Mouse (Mus musculus): Measurements from ENCODE around the gene Katnbl1. TPM values are rescaled to one million over a fixed set of nuclear protein-coding genes. Genes with fewer than 3 reads are reported as not detected.
"Not testable (repeated sequence)": the region's sequence is repeated elsewhere in the genome, so short reads cannot be mapped to it uniquely, and the experiment has no call there.

The Katnbl1 gene
- polyA plus RNA-seq, 1 experiment from 2014 or later, result 48.4 TPM

DNA sequence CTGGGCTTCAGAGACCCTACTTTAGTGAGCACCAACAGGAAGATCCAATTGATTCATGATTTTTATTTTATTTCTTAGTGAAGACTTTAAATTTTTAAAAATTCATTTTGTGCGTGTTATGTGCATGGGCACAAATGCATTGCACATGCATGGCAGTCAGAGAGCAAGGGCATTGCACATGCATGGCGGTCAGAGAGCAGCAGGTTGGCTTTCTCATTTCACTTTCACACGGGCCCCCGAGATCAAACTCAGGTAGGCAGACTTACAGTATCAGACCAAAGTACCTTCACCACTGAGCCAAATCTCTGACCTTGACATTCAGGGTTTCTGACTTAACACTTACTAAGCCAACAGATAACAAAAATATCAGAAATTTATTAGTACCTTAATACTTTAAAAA is 50.7 kb downstream of the Katnbl1 start:
- no peak for DNase-seq (ENCODE audit: low spot score)
- no peak for ATAC-seq
- Histone ChIP-seq H3K27ac (ENCODE audit: low read depth, low read length) (no peak overlapping the region), H3K27me3 (replicated peaks; ENCODE audit: control insufficient read depth, insufficient read depth, low read length) (no peaks in the 10 kb centered on the region), H3K4me2 (ENCODE audit: low read length) (no peak overlapping the region), H3K9me3 (replicated peaks; ENCODE audit: control insufficient read depth, low read length) (no peaks in the 10 kb centered on the region), H3K36me3 (ENCODE audit: control insufficient read depth, insufficient read depth, low read length) (no peaks in the 10 kb centered on the region), H3K4me3 (ENCODE audit: low read depth, low read length) (no peak overlapping the region), H3K4me1 (ENCODE audit: control insufficient read depth, insufficient read depth, low read length) (no peaks in the 10 kb centered on the region), H3K9ac (ENCODE audit: low read length) (no peak overlapping the region)
- 91% methylated on average over 4 of the region's 4 CpGs for WGBS

- ATAC-seq, result no peak
- no peaks in the 10 kb centered on the region for H3K9me3 ChIP-seq (replicated peaks; ENCODE audit: control insufficient read depth, low read length)
- H3K36me3 ChIP-seq (ENCODE audit: control insufficient read depth, insufficient read depth, low read length), result no peaks in the 10 kb centered on the region
- no peaks in the 10 kb centered on the region for H3K27me3 ChIP-seq (replicated peaks; ENCODE audit: control insufficient read depth, insufficient read depth, low read length)
- DNase-seq (ENCODE audit: low spot score), result no peak
- no peaks in the 10 kb centered on the region for H3K4me1 ChIP-seq (ENCODE audit: control insufficient read depth, insufficient read depth, low read length)
- no peak overlapping the region for H3K27ac ChIP-seq (ENCODE audit: low read depth, low read length)
- 81% methylated on average over 5 of the region's 5 CpGs for whole genome bisulfite sequencing
- no peak overlapping the region for H3K9ac ChIP-seq (ENCODE audit: low read length)
- H3K4me3 ChIP-seq (ENCODE audit: low read depth, low read length), result no peak overlapping the region
- no peak overlapping the region for H3K4me2 ChIP-seq (ENCODE audit: low read length)
Measured at GRCm38 (mm10) chr2:112430403-112430802, 51.4 kb downstream of the Katnbl1 start.

DNA sequence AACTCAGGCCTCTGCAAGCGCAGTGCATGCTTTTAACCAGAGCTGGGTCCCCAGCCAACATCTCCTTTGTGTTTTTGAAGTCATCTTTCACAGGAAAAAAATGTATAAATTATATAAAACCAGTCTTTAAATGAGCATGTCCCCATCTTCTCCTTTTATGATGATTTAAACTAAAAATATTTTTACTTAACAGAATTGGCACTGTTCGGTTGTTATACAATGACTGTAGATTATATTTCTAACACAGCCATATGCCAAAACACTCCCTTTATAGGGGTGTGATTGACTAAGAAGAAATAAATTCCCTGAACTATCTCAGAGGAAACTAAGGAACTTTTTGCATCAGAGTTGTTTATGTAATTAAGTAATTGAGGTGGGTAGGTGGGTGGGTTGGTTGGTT is 53.5 kb downstream of the Katnbl1 start:
- Histone ChIP-seq H3K4me3 (ENCODE audit: low read depth, low read length) (no peak overlapping the region), H3K9me3 (replicated peaks; ENCODE audit: control insufficient read depth, low read length) (no peaks in the 10 kb centered on the region), H3K36me3 (ENCODE audit: control insufficient read depth, insufficient read depth, low read length) (no peaks in the 10 kb centered on the region), H3K27ac (ENCODE audit: low read depth, low read length) (no peak overlapping the region), H3K4me1 (ENCODE audit: control insufficient read depth, insufficient read depth, low read length) (no peaks in the 10 kb centered on the region), H3K4me2 (ENCODE audit: low read length) (no peak overlapping the region), H3K9ac (ENCODE audit: low read length) (no peak overlapping the region), H3K27me3 (replicated peaks; ENCODE audit: control insufficient read depth, insufficient read depth, low read length) (no peaks in the 10 kb centered on the region)
- 88% methylated on average over 2 of the region's 2 CpGs for WGBS
- ATAC-seq (no peak), DNase-seq (ENCODE audit: low spot score) (no peak)

DNA sequence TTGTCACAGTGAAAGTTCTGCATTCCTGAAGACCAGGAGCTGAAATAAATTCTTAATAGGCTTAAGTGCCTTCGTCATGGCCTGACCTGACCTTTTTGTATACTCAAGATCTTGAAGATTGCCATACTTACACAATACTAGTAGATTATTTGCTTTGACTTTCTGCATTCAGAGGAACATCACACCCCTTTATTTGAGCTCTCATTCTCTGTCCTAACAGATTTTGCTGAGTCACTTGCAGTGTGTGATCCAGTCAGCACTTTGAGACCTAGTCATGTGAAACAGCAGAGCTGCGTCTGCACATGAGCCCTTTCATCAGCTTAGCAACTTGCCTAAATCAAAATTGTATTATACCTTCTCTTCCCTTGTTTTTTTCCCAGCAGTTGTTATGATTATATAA is 54.3 kb downstream of the Katnbl1 start:
- 76% methylated on average over 2 of the region's 2 CpGs for WGBS
- H3K9ac ChIP-seq (ENCODE audit: low read length), result no peak overlapping the region
- no peak overlapping the region for H3K27ac ChIP-seq (ENCODE audit: low read depth, low read length)
- no peaks in the 10 kb centered on the region for H3K9me3 ChIP-seq (replicated peaks; ENCODE audit: control insufficient read depth, low read length)
- no peaks in the 10 kb centered on the region for H3K36me3 ChIP-seq (ENCODE audit: control insufficient read depth, insufficient read depth, low read length)
- no peaks in the 10 kb centered on the region for H3K4me1 ChIP-seq (ENCODE audit: control insufficient read depth, insufficient read depth, low read length)
- ATAC-seq (no peak), DNase-seq (ENCODE audit: low spot score) (no peak)
- H3K4me3 ChIP-seq (ENCODE audit: low read depth, low read length), result no peak overlapping the region
- no peak overlapping the region for H3K4me2 ChIP-seq (ENCODE audit: low read length)
- H3K27me3 ChIP-seq (replicated peaks; ENCODE audit: control insufficient read depth, insufficient read depth, low read length), result no peaks in the 10 kb centered on the region

DNA sequence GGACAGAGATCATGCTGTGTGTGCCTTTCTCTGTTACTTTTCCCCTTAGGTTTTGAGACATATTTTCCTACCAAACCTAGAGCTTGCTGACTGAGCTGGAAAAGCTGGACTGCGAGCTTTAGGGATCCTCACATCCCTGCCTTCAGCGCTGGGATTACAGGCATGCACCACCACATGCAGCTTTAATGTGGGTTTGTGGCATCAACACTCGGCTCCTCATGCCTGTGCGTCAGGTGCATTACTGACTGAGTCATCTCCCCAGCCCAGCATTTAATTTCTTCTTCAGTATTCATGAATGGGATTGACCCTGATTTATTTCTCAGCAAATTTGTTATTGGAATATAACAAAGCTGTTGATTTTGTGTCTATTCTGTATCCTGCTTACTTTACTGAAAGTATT is 57.3 kb downstream of the Katnbl1 start:
- WGBS, result 72% methylated on average over 4 of the region's 4 CpGs
- Histone ChIP-seq H3K4me2 (ENCODE audit: low read length) (no peak overlapping the region), H3K27ac (ENCODE audit: low read depth, low read length) (no peak overlapping the region), H3K27me3 (replicated peaks; ENCODE audit: control insufficient read depth, insufficient read depth, low read length) (no peaks in the 10 kb centered on the region), H3K4me1 (ENCODE audit: control insufficient read depth, insufficient read depth, low read length) (no peaks in the 10 kb centered on the region), H3K9ac (ENCODE audit: low read length) (no peak overlapping the region), H3K36me3 (ENCODE audit: control insufficient read depth, insufficient read depth, low read length) (no peaks in the 10 kb centered on the region), H3K9me3 (replicated peaks; ENCODE audit: control insufficient read depth, low read length) (no peaks in the 10 kb centered on the region), H3K4me3 (ENCODE audit: low read depth, low read length) (no peak overlapping the region)
- ATAC-seq (no peak), DNase-seq (ENCODE audit: low spot score) (no peak)

GRCm38 (mm10) chr2:112437589-112437988 is 58.6 kb downstream of the Katnbl1 start:
- no peaks in the 10 kb centered on the region for H3K4me1 ChIP-seq (ENCODE audit: control insufficient read depth, insufficient read depth, low read length)
- H3K36me3 ChIP-seq (ENCODE audit: control insufficient read depth, insufficient read depth, low read length), result no peaks in the 10 kb centered on the region
- ATAC-seq (no peak), DNase-seq (ENCODE audit: low spot score) (no peak)
- H3K4me3 ChIP-seq (ENCODE audit: low read depth, low read length), result no peak overlapping the region
- no peaks in the 10 kb centered on the region for H3K27me3 ChIP-seq (replicated peaks; ENCODE audit: control insufficient read depth, insufficient read depth, low read length)
- WGBS, result 85% methylated on average over 2 of the region's 2 CpGs
- no peak overlapping the region for H3K4me2 ChIP-seq (ENCODE audit: low read length)
- no peak overlapping the region for H3K9ac ChIP-seq (ENCODE audit: low read length)
- H3K27ac ChIP-seq (ENCODE audit: low read depth, low read length), result no peak overlapping the region
- H3K9me3 ChIP-seq (replicated peaks; ENCODE audit: control insufficient read depth, low read length), result no peaks in the 10 kb centered on the region

DNA sequence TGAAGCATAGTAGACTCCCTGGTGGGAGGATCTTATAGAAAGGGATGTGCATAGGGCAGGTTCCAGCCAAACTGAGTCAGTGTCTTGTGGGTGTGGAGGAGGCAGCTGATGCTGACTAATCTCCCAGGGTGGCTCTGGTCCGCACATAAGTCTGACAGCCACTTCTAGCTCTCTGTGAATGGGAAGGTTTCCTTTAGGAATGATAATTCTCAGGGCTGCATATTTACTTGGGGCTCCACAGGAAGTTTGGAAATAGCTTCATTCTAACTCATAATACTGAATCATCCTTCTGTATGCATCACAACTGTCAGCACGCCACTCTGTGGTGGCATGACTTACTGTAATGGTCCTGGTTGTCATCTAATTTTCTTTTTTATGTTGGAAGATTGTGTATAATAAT is 64.5 kb downstream of the Katnbl1 start:
- ATAC-seq, result no peak
- no peaks in the 10 kb centered on the region for H3K9me3 ChIP-seq (replicated peaks; ENCODE audit: control insufficient read depth, low read length)
- no peaks in the 10 kb centered on the region for H3K36me3 ChIP-seq (ENCODE audit: control insufficient read depth, insufficient read depth, low read length)
- no peak overlapping the region for H3K4me3 ChIP-seq (ENCODE audit: low read depth, low read length)
- DNase-seq (ENCODE audit: low spot score), result no peak
- 72% methylated on average over 2 of the region's 2 CpGs for WGBS
- no peaks in the 10 kb centered on the region for H3K27me3 ChIP-seq (replicated peaks; ENCODE audit: control insufficient read depth, insufficient read depth, low read length)
- H3K9ac ChIP-seq (ENCODE audit: low read length), result no peak overlapping the region
- no peak overlapping the region for H3K4me2 ChIP-seq (ENCODE audit: low read length)
- H3K27ac ChIP-seq (ENCODE audit: low read depth, low read length), result no peak overlapping the region
- no peaks in the 10 kb centered on the region for H3K4me1 ChIP-seq (ENCODE audit: control insufficient read depth, insufficient read depth, low read length)

DNA sequence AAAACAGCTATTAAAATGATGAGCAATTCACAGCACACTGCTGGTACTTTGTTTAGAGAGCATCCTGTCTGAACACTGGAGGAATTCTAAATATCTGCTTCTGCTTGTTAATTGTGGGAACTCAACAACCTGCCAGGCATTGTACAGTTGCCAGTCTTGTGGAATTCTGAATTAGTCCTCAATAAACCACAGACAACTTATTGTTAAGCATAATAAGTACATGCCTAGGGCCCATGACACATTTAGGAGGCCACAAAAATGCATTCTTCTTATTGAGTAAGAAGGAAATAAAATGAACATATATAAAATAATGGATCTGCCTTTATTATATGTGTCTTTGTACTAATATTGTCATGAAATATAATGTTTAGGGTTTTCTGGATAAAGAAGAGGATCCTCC is 66.5 kb downstream of the Katnbl1 start:
- Histone ChIP-seq H3K4me3 (ENCODE audit: low read depth, low read length) (no peak overlapping the region), H3K4me1 (ENCODE audit: control insufficient read depth, insufficient read depth, low read length) (no peaks in the 10 kb centered on the region), H3K27me3 (replicated peaks; ENCODE audit: control insufficient read depth, insufficient read depth, low read length) (no peaks in the 10 kb centered on the region), H3K27ac (ENCODE audit: low read depth, low read length) (no peak overlapping the region), H3K36me3 (ENCODE audit: control insufficient read depth, insufficient read depth, low read length) (no peaks in the 10 kb centered on the region), H3K9me3 (replicated peaks; ENCODE audit: control insufficient read depth, low read length) (no peaks in the 10 kb centered on the region), H3K9ac (ENCODE audit: low read length) (no peak overlapping the region), H3K4me2 (ENCODE audit: low read length) (no peak overlapping the region)
- no peak for ATAC-seq
- no peak for DNase-seq (ENCODE audit: low spot score)

- not testable (repeated sequence) for H3K36me3 ChIP-seq (ENCODE audit: control insufficient read depth, insufficient read depth, low read length); H3K4me2 ChIP-seq (ENCODE audit: low read length); H3K9ac ChIP-seq (ENCODE audit: low read length); H3K4me3 ChIP-seq (ENCODE audit: low read depth, low read length); H3K9me3 ChIP-seq (replicated peaks; ENCODE audit: control insufficient read depth, low read length); H3K4me1 ChIP-seq (ENCODE audit: control insufficient read depth, insufficient read depth, low read length); H3K27me3 ChIP-seq (replicated peaks; ENCODE audit: control insufficient read depth, insufficient read depth, low read length); ATAC-seq; H3K27ac ChIP-seq (ENCODE audit: low read depth, low read length); DNase-seq (ENCODE audit: low spot score)
- WGBS, result 71% methylated on average over 4 of the region's 4 CpGs
Measured at GRCm38 (mm10) chr2:112448046-112448445, 69.0 kb downstream of the Katnbl1 start.
